Mouse (Mus musculus) hindbrain, embryonic 12.5 days (tissue): ENCODE results near the gene Gm49337. TPM values are rescaled to one million over a fixed set of nuclear protein-coding genes. Genes with fewer than 3 reads are reported as not detected.

Experiments
- ATAC-seq: fragments of 200-750 bp; cut with Nextera tagmentation; 2 replicates; pipeline ENCODE4 v1.8.0; 2017; ENCODE audit warnings: moderate TSS enrichment; ENCODE audit not compliant: low FRiP score
- H3K27ac ChIP-seq: fragments of 300-500 bp; sonication (generic); 2 replicates; pipeline ENCODE4 v1.5.1; 2016; ENCODE audit warnings: mild to moderate bottlenecking
- H3K27me3 ChIP-seq: fragments of 300-500 bp; sonication (generic); 2 replicates; pipeline ENCODE4 v1.6.1; 2016; ENCODE audit warnings: mild to moderate bottlenecking
- H3K36me3 ChIP-seq: fragments of 300-500 bp; sonication (generic); 2 replicates; pipeline ENCODE4 v1.6.1; 2016; ENCODE audit warnings: mild to moderate bottlenecking
- H3K4me1 ChIP-seq: fragments of 300-500 bp; sonication (generic); 2 replicates; pipeline ENCODE4 v1.6.1; 2016
- H3K4me2 ChIP-seq: fragments of 300-500 bp; sonication (generic); replicated peaks from 2 replicates; pipeline ENCODE4 v1.6.1; 2016; ENCODE audit warnings: mild to moderate bottlenecking
- H3K4me3 ChIP-seq: fragments of 300-500 bp; sonication (generic); 2 replicates; pipeline ENCODE4 v1.5.1; 2016; ENCODE audit warnings: mild to moderate bottlenecking
- H3K9ac ChIP-seq: fragments of 300-500 bp; sonication (generic); 2 replicates; pipeline ENCODE4 v1.6.1; 2016; ENCODE audit warnings: mild to moderate bottlenecking, moderate library complexity
- H3K9me3 ChIP-seq: fragments of 300-500 bp; sonication (generic); replicated peaks from 2 replicates; pipeline ENCODE4 v1.6.1; 2016; ENCODE audit warnings: mild to moderate bottlenecking
- WGBS: fragments of 180-500 bp; shearing (Covaris S2); methylation state at CpG from one replicate; pipeline ENCODE4 v1.1.7; 2016; 5-methylcytosine and 5-hydroxymethylcytosine counted together
- polyA plus RNA-seq: library from polyadenylated mRNA; unstranded; fragments of >200 nt; fragmentation: Nextera tagmentation; extraction: Ambion mirVana; gene quantifications from 2 replicates; pipeline ENCODE4 v1.2.1, GENCODE M21; 2016

The Gm49337 gene
- polyA plus RNA-seq: not detected in 2 replicates

DNA sequence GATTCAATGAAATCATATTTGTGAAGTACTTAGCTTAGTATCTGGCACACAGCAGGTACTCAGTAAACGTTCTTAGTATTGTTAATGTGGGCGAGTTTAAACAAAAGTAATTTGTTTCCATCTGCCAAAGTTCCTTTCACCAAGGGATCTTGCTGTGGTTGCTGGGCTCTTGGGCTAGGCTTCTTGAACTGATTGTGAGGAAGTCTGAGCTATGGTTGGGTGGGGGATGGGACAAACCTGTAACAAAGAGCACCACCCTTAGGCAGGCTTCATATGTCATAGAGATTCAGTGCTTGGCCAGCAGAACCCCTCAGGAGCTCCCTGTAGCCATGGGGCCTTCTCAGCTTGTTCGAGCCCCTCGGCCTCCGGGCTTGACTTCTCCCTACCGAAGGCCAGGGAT is at the start of gene Gm49337, which contains the start of gene 1700042G07Rik:
Gm49337 (plus strand) TSS at position 313 of the 400 bp plus-strand sequence.
1700042G07Rik (plus strand) TSS at position 301 of the 400 bp plus-strand sequence.
- H3K4me3 ChIP-seq: no peak within 1 kb of the TSS
- H3K9ac ChIP-seq: no peak within 1 kb of the TSS
- WGBS: 83% methylated on average over 6 of the region's 6 CpGs
- H3K9me3 ChIP-seq: no peaks in the 10 kb centered on the region
- H3K36me3 ChIP-seq: no peaks in the 10 kb centered on the region
- H3K4me2 ChIP-seq: no peak within 1 kb of the TSS
- no peaks in the 10 kb centered on the region for H3K27me3 ChIP-seq
- H3K27ac ChIP-seq: no peak within 1 kb of the TSS
- H3K4me1 ChIP-seq: peaks cover 20% of the 10 kb centered on the region
- ATAC-seq: no peak

DNA sequence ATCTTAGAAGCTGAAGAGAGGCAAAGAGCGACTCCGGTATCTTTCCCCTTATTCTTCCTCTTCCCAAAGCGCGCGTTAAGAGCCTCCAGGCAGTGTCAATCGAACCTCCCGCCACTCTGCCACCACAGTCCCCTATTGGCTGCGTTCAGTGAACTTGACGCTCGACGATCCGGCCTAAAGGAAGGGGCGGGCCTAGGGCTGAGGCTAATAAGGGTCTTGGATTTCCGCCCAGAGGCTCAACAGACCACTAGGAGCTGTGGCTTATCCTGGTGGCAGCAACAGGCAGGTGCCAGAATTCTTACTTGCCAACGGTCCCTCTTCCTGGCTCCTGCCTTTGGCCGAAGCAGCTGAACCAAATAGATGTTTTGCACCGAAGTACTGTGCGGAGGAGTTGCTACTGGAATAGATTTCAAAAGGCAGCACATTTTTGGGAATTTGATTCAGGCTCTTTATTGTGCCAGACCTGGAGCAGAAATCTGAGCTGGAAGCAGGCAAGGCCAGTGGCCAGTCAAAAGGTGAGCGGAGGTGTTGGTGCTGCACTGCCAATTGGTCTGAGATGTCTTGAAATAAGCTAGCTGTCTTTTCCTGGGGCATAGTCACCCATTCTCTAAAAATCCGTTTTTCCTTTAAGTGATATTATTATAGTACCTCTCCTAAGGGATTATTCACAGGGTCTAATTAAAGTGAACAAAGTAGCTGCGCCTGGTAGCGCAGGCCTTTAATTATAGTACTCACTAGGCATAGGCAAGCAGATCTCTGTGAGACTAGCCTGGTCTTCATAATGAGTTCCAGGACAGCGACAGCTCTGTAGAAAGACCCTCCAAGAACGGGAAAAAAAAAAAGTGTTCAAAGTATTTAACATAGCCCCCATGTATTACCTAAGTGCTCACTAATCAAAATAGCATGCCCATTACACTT is 49.3 kb upstream of the Gm49337 start, which contains the start of the genes Rad54l and Pomgnt1:
Rad54l (minus strand) TSS at position 89 of the 918 bp plus-strand sequence.
Pomgnt1 (plus strand) TSS at position 239 of the 918 bp plus-strand sequence.
- peak; percentile 98 for ATAC-seq
- Histone ChIP-seq H3K36me3 (0 out of 2 replicates have a peak, but pooled peaks cover 7% of the 10 kb centered on the region), H3K9me3 (no peaks in the 10 kb centered on the region), H3K4me2 (peak within 1 kb of the TSS; percentile 61), H3K4me3 (peak within 1 kb of the TSS; percentile 57), H3K27me3 (no peaks in the 10 kb centered on the region), H3K27ac (peak within 1 kb of the TSS; percentile 35; the same call in 1 of the 2 replicates), H3K4me1 (peaks cover 14% of the 10 kb centered on the region), H3K9ac (peak within 1 kb of the TSS; percentile 60)
- 7% methylated on average over 24 of the region's 24 CpGs for WGBS

DNA sequence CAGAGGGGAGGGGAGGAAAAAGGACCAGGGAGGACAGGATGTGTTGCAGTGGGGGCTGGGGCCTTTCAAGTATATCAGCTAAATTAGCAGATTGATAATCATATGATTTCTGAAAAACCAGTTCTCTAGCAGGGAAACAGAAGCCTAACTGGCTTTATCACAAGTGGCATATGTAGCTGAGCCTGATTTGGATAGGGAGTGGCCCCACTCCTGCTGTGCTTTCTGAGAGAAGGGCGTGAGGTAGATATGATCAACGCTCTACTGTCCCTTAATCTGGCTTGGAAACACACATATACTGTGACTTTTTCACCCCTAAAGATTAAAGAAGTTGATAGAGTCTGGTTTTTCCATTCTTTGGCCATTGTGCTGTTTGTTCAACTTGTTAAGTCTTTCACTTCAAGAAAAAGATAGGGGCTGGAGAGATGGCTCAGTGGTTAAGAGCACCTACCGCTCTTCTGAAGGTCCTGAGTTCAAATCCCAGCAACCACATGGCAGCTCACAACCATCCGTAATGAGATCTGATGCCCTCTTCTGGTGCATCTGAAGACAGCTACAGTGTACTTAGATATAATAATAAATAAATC is 47.3 kb upstream of the Gm49337 start:
- no peaks in the 10 kb centered on the region for H3K27me3 ChIP-seq
- WGBS: 96% methylated on average over 4 of the region's 4 CpGs
- H3K4me1 ChIP-seq: peaks cover 14% of the 10 kb centered on the region
- H3K36me3 ChIP-seq: no peaks in the 10 kb centered on the region
- H3K9ac ChIP-seq: no peak overlapping the region
- no peak overlapping the region for H3K27ac ChIP-seq
- H3K9me3 ChIP-seq: no peaks in the 10 kb centered on the region
- no peak for ATAC-seq
- no peak overlapping the region for H3K4me3 ChIP-seq
- no peak overlapping the region for H3K4me2 ChIP-seq

DNA sequence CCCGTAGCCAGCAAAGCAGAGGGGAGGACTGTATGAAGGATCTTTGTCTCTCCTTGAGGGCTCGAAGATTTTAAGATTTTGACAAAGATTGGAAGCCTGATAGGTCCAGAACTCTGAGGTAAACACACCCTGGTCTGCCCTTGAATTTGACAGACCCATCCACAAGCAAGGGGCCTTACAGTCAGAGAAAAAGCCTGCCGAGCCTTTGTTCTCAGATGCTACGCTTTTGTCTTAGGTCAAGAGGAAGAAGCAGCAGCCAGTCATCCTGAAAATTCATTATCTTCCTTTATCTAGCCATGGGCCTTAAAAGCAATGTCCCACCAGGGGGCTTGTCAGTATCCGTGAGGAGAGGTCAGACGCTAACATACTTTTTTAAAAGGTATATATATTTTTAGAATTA is 45.2 kb upstream of the Gm49337 start:
- no peak for ATAC-seq
- Histone ChIP-seq H3K27me3 (no peaks in the 10 kb centered on the region), H3K9me3 (no peaks in the 10 kb centered on the region), H3K4me2 (no peak overlapping the region), H3K9ac (0 out of 2 replicates have a peak overlapping the region, but pooled peaks have one; percentile 19), H3K27ac (peak overlapping the region; percentile 60; the same call in 1 of the 2 replicates), H3K4me1 (peaks cover 11% of the 10 kb centered on the region), H3K36me3 (no peaks in the 10 kb centered on the region), H3K4me3 (no peak overlapping the region)
- 55% methylated on average over 6 of the region's 6 CpGs for WGBS

DNA sequence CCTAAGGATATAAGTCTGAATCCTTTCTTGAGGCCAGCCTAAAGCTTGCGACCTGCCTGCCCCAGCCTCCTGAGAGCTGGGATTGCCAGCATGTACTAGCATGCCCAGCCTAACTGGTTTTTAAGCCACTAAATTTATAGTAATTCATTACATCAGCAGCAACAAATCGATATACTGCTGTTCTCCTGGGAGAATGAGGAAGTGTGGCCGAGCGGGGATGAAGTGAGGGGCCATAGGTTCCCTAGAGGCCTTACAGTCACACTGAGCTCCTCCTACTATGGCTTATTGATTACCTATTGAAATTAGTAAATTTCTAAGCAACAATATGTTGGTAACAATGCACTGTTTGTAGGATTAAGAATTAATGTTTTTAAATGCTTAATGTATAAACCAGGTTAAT is 40.1 kb upstream of the Gm49337 start:
- no peak overlapping the region for H3K4me3 ChIP-seq
- H3K4me1 ChIP-seq: no peaks in the 10 kb centered on the region
- 79% methylated on average over 4 of the region's 4 CpGs for whole genome bisulfite sequencing
- H3K27ac ChIP-seq: no peak overlapping the region
- ATAC-seq: no peak
- H3K36me3 ChIP-seq: no peaks in the 10 kb centered on the region
- H3K9me3 ChIP-seq: no peaks in the 10 kb centered on the region
- no peak overlapping the region for H3K4me2 ChIP-seq
- H3K9ac ChIP-seq: no peak overlapping the region
- H3K27me3 ChIP-seq: no peaks in the 10 kb centered on the region

DNA sequence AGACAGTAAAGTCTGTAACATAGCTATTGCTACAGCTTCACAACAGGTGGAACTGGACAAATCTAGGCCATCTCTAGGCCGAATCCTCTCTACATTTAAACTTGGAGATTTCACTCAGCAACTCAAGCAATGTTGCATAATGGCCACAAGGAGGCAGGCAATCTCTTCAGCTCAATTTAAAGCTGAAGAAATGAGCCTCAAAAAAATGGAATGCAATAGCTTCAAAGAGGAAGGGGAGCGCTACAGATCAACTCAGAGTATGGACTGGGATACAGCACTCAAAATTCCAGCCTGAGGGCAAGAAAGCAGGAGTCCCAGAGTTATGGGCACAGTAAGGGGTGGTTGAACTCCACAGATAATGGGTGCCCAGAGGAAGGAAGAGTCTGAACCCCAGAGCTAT is 38.2 kb upstream of the Gm49337 start:
- H3K9me3 ChIP-seq: no peaks in the 10 kb centered on the region
- no peaks in the 10 kb centered on the region for H3K27me3 ChIP-seq
- no peak overlapping the region for H3K4me2 ChIP-seq
- no peak overlapping the region for H3K9ac ChIP-seq
- H3K27ac ChIP-seq: no peak overlapping the region
- WGBS: 41% methylated on average over 2 of the region's 2 CpGs
- no peaks in the 10 kb centered on the region for H3K4me1 ChIP-seq
- H3K4me3 ChIP-seq: no peak overlapping the region
- ATAC-seq: no peak
- H3K36me3 ChIP-seq: no peaks in the 10 kb centered on the region

DNA sequence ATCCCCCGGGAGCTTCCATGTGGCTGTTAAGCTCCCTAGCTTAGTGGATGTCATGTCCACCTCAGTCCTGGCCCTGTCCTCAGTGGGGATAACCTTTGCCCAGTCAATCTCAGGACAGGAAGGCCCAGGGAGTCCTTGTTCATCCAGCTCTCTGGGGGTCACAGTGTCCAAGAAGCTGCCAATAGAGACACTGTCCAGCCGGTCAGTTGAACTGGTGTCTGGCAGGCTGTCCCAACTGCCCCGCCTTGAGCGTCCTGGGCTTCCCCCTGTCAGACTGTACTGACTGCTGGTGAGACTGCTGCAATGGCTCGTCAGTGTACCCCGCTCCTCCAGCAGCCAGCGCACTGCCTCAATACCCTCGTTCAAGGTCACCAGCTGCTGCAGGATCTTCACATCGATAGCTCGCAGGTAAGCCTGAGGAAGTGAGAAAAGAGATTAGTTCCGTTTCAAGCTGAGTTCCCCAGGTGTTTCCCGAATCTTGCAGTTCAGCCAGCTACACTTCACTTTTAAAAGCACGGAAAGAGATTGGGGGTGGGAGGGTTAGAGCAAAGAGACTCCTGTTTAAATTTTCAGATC is 35.7 kb upstream of the Gm49337 start:
- H3K36me3 ChIP-seq: no peaks in the 10 kb centered on the region
- H3K4me3 ChIP-seq: no peak overlapping the region
- no peak overlapping the region for H3K4me2 ChIP-seq
- WGBS: 52% methylated on average over 13 of the region's 13 CpGs
- H3K9ac ChIP-seq: no peak overlapping the region
- H3K4me1 ChIP-seq: no peaks in the 10 kb centered on the region
- H3K27ac ChIP-seq: no peak overlapping the region
- ATAC-seq: no peak
- H3K9me3 ChIP-seq: no peaks in the 10 kb centered on the region
- peaks cover 9% of the 10 kb centered on the region; the same call in 1 of the 2 replicates for H3K27me3 ChIP-seq

DNA sequence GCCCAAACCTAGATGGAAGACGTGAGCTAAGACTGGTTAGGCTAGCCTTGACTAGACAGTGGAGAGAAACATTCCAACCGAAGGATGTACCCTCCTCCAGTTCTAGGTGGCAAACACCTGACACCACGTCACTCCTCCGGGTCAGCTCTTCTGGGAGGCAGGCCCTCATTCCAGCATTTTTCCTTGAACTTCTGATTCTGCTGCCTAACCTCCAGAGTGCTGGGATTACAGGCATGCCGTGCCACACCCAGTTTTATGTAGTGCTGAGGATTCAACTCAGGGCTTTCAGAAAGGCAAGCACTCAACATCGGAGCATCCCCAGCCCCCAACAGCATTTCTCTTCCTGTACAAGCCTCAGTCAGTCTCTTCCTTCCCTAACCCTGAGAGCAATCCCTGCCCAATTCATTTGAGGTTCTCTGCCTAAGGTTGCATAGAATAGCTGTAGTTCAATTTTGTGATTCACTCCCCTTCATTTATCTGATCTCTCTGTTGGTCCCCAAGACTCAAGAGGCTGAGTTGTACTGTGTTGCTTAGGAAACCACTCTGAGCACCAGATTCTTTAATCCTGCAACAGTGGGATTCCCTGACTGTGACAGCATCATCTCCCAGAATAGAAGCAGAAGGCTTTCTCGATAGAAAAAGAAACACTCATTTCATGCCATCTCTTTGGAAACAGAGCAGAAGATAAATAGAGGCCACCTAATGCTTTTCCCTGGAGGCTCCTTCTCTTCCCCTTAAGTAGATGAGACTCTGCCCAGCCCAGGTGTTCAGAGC is 32.2 kb upstream of the Gm49337 start:
- peaks cover 21% of the 10 kb centered on the region for H3K27me3 ChIP-seq
- no peak overlapping the region for H3K27ac ChIP-seq
- H3K9me3 ChIP-seq: no peaks in the 10 kb centered on the region
- H3K4me1 ChIP-seq: peaks cover 16% of the 10 kb centered on the region
- H3K4me3 ChIP-seq: no peak overlapping the region
- no peak for ATAC-seq
- H3K4me2 ChIP-seq: no peak overlapping the region
- H3K9ac ChIP-seq: no peak overlapping the region
- H3K36me3 ChIP-seq: no peaks in the 10 kb centered on the region
- WGBS: 80% methylated on average over 7 of the region's 7 CpGs

DNA sequence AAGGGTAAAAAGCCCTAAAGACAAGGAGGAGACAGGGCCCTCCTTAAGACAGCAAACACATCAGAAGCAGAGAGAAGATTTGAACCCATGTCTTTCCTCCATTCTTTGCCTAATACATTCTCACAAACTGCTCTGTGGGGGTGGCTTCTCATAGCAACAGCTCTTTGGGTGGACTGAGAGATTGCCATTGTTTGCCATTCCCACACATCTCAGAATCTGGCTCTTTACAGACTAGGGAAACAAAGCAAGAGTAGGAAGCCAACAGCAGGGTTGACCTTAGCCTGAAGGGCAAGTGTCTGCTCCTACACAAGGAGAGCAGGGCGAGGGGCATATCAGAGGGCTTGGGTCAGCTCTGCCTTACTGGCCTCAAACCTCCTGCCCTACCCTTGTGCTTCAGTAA is 31.4 kb upstream of the Gm49337 start:
- no peak for ATAC-seq
- WGBS: 63% methylated on average over 1 of the region's 1 CpGs
- peaks cover 16% of the 10 kb centered on the region for H3K4me1 ChIP-seq
- H3K36me3 ChIP-seq: no peaks in the 10 kb centered on the region
- H3K9ac ChIP-seq: no peak overlapping the region
- H3K27ac ChIP-seq: no peak overlapping the region
- H3K9me3 ChIP-seq: no peaks in the 10 kb centered on the region
- H3K27me3 ChIP-seq: peaks cover 21% of the 10 kb centered on the region
- no peak overlapping the region for H3K4me3 ChIP-seq
- no peak overlapping the region for H3K4me2 ChIP-seq

DNA sequence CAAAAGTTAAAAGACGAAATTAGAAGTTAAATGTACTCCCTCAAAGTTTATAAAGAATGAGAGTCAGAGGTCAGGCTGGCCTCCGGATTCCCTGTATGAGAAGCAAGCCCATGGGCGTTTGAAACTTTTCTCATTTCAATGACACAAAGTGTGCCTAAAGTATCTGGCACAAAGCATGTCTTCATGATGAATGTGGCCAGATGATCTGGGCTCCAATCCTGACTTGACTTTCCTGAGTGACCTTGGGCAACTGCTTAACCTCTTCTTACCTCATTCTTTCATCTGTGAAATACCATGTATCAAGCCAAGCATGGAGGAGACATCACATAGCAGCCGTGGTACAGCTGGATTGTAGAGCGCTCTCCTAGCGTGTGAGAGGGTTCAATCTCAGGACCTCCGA is 30.9 kb upstream of the Gm49337 start:
- H3K4me3 ChIP-seq: no peak overlapping the region
- no peak overlapping the region for H3K4me2 ChIP-seq
- no peaks in the 10 kb centered on the region for H3K9me3 ChIP-seq
- H3K4me1 ChIP-seq: peaks cover 16% of the 10 kb centered on the region
- no peaks in the 10 kb centered on the region for H3K36me3 ChIP-seq
- peaks cover 21% of the 10 kb centered on the region for H3K27me3 ChIP-seq
- ATAC-seq: no peak
- H3K27ac ChIP-seq: no peak overlapping the region
- WGBS: 57% methylated on average over 7 of the region's 7 CpGs
- no peak overlapping the region for H3K9ac ChIP-seq

DNA sequence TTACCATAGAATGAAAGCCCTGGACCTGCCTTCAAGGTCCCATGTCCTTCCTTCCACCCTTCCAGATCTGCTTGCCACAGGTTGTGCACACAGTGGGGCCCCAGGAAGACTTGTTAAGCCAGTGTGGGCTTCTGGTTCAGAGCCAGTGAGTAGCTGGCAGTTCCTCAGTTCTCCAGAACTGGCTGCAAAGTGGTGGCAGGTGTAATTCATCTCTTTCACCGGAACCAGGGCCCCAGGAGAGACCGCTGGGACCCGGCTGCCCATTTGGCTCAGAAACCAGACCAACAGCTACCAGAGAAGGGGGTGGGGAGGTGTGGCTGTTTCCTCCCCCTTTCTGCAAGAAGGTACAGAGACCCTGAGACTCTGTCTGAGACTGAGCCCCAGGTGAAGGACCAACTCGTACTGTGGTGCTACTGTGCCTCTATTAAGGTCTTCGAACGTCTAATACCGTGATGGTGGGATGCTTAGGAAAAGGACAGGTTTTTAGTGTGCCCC is 29.8 kb upstream of the Gm49337 start:
- 13% methylated on average over 7 of the region's 7 CpGs for WGBS

More for the DNA sequence above, 29.8 kb upstream of the Gm49337 start:
- no peak overlapping the region for H3K27ac ChIP-seq
- H3K36me3 ChIP-seq: no peaks in the 10 kb centered on the region
- peak overlapping the region; percentile 96 for H3K4me2 ChIP-seq
- H3K4me3 ChIP-seq: peak overlapping the region; percentile 50
- H3K9me3 ChIP-seq: no peaks in the 10 kb centered on the region
- peaks cover 21% of the 10 kb centered on the region for H3K27me3 ChIP-seq
- no peak overlapping the region for H3K9ac ChIP-seq
- ATAC-seq: no peak
- H3K4me1 ChIP-seq: peaks cover 16% of the 10 kb centered on the region
